Mouse (Mus musculus): ENCODE measurements around the gene Stab1.

Gene Stab1

DNA sequence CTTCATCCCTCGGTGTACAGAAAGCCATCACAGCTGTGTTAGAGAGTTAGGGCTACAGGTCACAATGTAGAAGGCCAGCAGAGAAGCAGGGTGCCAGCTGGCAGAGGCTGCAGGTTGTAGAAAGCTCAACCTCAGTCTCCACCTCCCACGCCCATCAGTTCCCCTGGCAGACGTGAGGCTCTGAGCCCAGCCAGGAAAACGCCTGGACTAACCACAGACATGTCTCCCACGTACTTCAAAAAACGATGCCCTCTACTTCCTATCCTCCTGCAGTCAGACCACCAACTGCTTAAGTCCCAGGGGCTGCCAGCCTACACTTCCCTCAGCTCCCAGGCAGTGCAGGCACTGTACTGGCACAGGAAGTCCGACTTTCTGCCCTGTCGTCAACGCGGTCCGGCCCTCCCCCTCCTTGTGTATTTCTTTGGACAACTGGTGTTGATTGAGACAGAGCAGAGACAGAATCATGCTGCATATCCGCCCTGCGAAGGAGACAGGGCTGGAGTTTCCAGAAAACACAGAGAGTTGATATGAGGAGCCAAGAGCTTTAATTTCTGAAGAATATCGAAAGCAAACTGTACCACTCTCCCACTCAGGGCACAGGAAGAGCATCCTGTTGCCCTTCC lies 26.6 kb upstream of the Stab1 start:
- no peak for DNase-seq (ENCODE audit: low spot score in 2 of 2)

DNA sequence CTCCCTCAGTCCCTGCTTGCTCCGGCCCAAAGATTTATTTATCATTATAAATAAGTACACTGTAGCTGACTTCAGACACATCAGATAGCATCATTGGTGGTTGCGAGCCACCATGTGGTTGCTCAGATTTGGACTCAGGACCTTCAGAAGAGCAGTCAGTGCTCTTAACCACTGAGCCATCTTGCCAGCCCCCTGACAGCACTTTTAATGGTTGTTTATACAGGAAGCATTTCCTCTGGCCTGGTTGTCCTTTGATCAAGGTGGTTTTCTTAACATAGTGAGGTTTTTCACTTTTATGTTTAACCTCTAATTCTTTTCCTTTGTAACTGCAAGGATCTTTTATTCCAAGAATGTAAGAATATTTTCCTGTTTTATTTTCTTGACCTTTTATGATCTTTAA lies 26.0 kb upstream of the Stab1 start:
- DNase-seq (ENCODE audit: low spot score in 2 of 2): no peak

DNA sequence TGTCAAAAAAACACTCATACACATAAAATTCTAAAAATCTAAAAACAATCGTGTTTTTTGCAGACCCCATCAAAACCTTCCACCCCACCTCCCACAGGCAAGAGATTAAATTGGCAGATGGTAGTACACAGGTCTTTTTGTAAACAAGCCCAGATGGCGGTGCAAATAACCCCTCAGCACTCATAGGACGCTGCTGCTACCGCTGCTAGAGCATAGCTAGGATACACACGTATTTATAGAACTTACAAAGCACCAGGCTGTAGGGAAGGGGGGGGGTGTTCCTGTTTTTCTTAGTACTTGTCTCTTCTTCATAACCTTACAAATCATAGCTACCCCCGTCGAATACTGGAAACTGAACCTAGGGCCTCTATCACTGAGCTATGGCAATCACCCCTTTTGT lies 25.4 kb upstream of the Stab1 start:
- DNase-seq (ENCODE audit: low spot score in 2 of 2): no peak

DNA sequence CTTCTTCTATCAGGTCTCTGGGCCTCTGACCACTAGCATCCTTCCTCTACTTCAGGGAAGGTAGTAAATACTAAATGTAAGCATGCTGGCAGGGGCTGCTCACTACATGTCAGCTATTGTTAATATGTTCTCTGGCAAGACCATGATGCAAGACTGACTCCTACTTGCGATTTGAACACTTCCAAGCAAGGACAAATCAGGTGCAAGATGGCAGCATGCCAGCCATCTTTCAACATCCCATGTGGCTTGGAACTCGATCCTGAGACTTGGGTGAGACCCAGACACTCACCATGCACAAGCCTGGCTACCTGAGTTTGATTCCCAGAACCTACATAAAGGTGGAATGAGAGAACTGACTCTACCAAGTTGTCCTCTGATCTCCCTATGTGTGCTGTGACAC lies 23.5 kb upstream of the Stab1 start:
- DNase-seq (ENCODE audit: low spot score in 2 of 2): no peak

DNA sequence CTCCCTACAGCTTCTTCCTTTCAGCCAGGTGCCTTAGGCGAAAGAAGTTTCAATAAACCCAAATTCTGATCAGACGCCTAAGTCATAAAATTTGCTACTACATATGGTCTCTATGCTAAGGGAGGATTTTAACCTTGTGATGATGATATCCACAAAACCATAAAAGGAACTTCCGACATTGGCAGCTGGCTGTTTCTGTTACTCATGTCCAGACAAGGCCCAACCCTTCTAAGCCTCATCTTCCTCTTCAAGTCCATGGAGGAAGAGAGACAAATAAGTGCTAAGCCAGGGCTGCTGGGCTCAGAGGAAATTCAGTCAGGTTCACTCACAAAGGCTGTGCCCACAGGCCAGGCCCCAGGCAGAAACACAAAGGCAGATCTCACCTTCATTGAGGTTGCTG lies 20.9 kb upstream of the Stab1 start:
- DNase-seq (ENCODE audit: low spot score in 2 of 2): no peak

DNA sequence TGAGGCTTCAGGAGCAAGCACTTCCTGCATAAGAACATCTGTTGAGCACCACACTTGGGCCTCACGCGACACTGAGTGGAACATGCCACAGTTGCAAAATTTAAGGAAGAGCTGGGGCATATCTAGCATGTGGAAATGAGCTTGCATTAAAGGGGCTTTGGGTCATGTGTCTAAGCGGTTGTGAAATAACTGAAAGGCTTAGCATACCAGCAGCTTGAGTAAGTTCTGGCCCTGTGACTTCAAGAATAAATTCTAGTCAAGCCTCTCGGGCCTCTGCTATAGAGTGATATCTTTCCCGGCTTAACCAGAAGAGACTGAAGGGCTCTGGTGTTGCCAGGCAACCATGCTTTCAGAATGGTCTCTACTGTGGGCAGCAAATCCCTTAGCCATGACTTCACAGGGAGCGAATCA lies 20.3 kb upstream of the Stab1 start:
- no peak for DNase-seq (ENCODE audit: low spot score in 2 of 2)

DNA sequence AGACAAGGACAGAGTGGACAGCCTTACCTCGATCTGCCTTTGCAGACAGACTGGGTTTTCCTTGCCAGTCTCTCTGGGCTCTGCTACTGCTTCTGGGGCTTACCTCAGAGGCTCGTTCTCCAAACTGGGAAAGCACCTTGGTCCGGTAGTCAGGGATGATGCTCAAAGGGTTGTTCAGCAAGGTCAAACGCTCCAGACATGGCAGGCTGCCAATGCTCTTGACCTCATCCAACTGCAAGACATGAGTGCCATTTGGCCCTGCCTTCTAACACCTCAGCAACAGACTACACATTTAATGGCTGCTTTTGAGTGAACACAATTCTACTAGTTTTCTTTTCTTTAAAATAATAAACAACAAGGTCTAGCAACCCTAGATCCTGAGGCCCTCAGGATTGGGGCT lies 18.2 kb upstream of the Stab1 start:
- DNase-seq (ENCODE audit: low spot score in 2 of 2): no peak

DNA sequence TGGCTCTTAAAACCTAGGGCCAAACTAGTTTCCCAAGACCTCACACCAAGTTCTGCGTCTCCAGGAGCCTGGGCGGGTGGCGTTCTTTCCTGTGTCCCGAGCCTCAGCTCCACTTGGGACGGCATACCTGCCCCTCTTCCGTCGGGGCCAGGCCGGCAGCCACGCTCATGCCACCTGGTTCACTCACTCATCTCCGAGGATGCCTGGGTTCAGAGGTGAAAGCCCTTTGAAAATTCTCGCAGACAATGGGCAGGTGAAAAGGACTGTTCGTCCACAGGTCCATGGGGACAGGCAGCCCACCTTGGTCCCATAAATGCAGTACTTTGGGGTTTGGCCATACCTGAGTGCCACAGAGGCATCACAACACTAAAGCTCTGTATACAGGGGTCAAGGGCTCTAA lies 15.8 kb upstream of the Stab1 start:
- DNase-seq (ENCODE audit: low spot score in 2 of 2): no peak

DNA sequence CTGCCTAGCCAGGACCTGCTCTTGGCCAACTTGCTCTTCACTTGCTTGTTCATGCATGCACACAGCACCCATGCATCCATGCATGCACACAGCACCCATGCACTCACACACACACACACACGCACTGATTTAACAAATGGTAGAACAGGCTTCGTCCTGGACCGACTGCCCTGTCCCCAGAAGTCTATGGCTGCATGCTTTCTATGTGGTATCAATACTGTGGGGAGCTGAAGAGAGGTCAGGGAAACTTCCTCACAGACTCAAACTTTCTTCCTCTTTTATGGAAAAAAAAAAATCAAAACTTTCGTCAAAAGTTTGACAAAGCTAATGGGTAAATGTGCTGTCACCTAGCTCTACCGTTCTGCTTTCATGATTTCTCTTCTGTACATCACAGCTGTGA lies 15.1 kb upstream of the Stab1 start:
- DNase-seq (ENCODE audit: low spot score in 2 of 2): no peak

DNA sequence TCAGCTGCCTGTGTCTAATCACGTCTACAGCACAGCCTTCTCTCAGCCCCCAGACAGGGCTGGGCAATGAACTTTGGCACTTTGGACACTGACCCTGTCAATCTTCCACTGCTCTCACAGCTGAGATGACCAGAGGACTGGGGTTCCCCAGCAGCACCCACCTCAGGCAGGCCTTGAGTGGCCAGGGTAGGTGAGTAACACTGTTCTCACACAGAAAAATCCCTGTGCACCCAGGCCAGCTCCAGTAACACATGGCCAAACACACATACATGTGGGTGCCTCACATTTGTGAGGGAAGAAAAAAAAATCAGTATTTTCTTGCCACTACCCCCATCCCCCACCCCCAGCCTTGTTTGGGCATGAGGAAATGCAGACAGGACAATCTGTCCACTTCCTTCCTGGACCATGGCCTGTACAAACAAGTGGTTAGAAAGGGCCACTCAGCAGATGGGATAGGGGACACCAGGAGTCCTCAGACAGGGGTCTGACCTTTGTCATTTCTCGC lies 14.4 kb upstream of the Stab1 start:
- no peak for DNase-seq (ENCODE audit: low spot score in 2 of 2)

DNA sequence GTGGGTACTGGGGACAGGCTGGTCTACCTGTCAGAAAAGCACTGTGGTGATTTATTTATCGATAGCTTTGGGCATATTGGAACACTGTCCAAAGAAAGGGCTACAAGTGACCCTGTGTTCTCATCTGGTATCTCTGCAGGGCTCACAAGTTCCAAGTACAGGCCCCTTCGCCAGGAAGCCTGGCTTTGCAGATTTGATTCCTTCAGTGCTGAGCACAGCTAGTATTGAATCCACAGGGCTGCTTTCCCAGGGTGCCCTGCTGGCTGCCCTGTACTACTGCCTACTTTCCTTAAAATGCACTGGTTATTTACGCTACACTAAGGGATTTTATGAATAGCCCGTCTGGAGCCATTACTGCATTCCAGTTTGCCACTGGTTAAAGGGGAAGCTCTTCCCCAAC lies 13.1 kb upstream of the Stab1 start:
- no peak for DNase-seq (ENCODE audit: low spot score in 2 of 2)

DNA sequence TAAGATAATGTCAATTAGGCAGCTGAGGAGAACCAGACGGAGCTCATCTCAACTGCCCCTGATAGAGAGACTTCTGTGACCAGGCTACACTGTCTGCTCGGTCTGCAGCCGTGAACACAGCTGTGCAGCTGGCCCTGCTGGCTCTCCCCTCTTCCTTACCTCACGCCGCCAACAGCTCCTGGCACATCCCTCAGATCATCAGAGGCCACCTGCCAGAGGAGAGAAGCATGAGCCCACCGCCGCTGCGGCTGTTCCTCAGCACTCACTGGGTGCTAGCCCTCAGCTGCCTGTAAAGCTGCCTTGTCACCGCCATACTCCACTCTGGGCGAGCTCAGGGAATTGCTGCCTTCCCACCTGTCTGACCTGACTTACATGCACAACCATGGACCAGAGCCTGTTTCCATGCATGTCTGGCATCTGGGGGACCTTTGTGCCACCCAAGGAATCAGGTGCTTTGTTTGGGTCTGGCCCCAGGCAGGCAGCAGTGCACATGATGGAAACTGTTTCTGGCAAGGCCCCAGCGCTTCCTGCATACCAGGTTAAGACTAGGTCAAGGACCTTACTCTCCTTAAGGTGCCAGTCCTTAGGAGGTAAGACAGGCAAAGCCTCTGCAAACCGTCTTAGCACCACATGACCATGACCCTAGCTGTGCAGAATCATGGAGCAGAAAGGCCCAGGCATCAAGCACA lies 11.4 kb upstream of the Stab1 start:
- DNase-seq (ENCODE audit: low spot score in 2 of 2): no peak

DNA sequence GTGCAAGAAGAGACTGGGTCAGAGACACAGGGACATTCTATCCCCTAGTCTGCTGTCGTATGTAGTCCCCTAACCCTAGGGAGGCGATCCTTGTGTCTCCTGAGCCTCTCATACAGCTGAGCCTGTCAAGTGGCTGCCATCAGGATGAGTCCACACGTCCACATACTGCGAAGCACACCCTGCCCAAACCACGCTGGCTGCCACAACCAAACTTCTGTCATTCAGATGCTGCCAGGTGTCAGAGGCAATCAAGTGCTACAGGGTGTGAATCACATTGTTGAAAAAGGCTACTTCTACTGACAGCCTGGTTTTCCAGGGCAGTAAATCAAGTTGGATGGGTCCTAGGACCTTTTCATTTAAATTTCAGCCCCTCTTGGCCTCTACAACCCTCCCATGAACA lies 9.3 kb upstream of the Stab1 start:
- no peak for DNase-seq (ENCODE audit: low spot score in 2 of 2)

DNA sequence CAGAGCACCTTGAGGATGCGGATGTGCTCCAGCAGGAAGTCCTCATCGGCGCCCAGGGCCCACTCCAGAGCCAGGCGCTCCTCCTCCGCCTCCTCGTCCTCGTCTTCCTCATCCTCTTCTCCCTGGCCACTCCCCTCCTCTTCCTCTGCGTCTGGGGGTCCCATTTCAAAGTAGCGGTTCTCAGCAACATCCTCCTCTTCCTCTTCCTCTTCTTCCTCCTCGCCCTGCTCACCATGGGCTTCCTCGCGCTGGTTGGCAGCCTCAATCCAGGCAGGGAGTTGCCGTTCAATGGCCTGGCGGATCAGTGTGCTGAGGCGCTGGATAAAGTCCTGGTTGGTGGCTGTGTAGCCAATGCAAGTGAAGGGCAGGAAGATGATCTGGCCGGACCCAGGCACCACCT lies 8.8 kb upstream of the Stab1 start:
- no peak for DNase-seq (ENCODE audit: low spot score in 2 of 2)

DNA sequence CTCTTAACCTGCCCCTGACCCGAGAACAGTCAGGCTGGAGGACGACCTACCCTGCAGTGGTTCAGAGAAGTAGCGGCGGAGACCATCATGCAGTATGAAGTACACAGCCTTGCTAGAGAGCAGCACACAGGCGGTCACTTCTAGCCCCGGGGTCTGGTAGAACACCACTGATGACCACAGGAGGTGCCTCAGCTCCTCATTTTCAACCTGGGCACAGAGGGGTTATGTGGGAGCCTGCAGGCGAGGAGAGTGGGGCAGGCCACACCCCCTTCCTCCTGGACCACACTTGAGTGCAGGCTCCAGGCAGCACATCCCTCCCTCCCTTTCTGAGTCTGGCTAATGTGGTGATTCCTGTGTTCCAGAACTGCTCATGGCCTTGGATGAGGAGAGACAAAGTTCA lies 5.1 kb upstream of the Stab1 start:
- DNase-seq (ENCODE audit: low spot score in 2 of 2): no peak

DNA sequence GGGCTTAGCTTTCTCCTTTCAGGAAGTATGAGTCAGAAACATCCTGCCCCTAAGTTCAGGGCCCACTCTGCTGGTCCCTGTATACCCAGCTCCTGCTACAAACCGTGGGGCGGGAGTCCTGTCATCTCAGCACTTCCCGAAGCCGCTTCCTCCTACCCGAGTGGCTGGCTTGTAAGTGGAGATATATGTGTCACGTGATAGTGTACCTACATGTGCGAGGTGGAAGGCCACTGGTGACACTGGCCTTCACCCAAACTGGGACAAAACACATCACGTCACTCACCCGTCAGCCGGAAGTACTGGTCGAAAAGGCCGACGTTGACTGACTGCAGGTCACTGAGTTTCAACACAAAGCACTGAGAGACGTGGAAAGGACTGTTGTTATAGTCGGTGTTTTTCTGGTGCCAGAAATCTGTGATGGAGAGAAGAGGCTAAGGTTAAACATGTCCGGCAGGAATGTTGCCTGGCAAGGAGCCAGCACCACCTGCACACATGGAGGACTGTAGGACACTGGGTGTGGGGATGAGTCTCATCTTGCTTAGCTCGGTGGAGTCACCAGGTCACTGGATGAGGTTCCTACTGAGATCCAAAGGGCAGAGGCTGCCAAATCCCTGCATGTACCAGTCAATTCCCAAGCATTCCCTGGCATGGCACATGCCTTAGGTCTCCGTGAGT lies 4.5 kb upstream of the Stab1 start:
- no peak for DNase-seq (ENCODE audit: low spot score in 2 of 2)

DNA sequence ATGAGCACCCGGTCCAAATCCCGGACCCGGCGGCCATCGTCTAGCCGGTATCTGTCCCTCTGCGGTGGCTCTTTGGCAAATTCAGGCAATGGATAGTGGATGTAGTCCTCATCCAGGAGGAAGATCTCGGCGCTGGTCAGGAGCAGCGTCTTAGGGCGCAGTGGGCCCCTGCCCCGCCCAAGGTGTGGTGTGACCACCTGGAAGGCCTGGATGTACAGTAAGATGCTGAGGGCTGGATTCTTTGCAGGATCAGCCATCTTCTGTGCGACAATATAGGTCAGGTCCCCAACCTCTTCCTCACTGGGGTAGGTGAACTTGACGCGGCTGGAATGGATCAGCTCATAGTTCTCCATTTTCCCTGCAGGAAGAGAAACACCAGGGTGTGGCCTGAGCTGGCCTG lies 3.4 kb upstream of the Stab1 start:
- DNase-seq (ENCODE audit: low spot score in 2 of 2): no peak

DNA sequence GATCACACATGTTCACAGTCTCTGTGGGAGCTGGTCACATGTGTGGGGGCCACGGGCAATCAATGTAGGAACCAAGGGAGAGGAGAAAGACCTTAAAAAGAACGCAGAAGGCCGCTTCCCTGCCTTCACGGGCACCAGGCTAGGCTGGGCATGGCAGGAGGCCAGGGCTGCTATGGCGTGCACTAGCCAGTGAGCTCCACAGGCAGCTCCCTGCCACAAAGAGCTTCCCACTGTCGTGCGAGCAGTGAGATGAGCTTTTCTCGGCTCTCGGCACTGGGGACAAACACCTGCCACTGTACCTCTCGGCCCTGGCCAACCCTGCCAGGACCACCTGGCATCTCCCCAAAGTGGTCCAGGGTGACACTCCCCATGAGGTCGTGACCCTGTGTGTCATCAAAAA lies 2.9 kb upstream of the Stab1 start:
- no peak for DNase-seq (ENCODE audit: low spot score in 2 of 2)

DNA sequence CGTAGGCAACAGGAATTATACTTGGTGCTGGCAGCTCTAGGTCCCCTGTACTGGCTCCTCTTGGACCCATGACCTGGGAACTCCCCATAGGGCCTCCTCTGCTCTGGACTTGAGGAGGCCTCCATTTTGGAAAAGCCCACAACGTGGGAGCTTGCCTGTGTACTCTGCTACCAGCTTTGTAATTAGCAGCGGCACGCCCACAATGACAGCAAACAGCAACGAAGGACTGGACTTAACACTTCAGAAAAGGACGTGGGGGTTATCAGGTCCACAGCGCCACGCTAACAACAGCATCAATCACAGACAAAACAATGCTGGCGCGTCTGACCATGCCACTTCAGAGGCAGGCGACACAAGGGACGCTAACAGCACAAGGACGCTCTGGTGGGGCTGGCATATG lies 2.5 kb upstream of the Stab1 start:
- DNase-seq (ENCODE audit: low spot score in 2 of 2): no peak

DNA sequence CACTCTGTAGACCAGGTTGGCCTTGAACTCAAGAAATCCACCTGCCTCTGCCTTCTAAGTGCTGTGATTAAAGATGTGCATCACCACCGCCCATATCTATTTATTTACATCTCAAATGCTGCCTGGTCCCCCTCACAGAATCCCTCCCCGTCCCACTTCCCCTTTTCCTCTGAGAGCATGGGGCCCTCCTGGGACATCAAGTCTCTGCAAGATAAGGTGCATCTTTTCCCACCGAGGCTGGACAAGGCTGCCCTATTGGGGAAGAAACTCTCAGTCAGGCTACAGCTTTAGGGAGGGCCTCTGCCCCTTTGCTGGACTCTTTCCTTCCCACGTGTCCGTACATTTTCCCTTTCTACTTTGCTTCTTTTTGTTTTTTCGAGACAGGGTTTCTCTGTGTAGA lies 1.1 kb upstream of the Stab1 start:
- DNase-seq (ENCODE audit: low spot score in 2 of 2): no peak

DNA sequence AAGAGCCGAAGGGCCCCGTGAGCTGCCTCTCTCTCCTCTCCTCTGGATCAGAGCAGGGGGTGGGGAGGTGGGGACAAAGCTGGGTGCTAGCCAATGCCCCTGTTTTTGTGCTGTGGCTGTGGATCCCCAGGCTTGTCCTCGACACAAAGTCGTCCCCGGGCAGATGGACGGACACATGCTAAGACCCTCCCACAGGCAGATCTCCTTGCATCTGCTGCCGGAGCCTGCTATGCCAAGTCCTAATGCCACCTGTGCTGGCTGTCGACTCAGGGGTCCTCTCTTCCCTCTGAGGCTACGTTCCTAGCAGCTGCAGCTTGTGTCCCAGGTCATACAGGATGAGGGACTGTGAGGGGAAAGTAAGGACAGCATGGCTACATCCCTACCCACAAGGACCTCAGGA lies 1.6 kb downstream of the Stab1 start:
- DNase-seq (ENCODE audit: low spot score in 2 of 2): no peak

DNA sequence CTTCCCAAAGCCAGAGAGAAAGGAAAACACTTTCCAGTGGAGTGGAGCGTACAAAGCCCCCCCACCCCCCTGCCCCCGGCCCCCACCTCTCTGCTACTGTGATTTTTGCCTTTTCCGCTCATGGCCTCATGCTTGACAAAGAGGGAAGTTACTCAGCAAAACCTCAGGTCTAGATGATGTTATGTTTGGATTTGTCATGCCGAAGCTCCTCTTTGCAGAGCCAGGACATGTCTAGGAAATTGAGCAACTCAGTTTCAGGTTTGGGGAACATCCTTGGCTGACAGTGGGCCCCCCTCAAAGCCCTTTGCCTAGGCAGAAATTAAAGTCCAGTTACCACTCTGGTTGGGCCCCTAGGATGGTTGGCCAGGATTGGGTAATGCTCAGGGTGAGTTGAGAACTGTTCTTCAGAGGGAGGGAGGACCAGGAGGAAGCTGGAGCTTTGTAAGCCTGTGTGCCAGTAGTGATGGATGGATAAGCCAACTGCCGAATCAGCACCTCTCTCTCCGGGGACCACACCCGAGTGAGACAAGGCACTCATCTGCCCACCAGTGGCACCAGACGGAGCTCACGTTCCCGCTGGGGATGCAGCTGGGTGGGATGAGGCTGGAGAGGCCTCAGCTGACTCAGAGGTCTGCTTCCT lies 2.3 kb downstream of the Stab1 start:
- peak in 1 of 2 experiments; percentile 67 for DNase-seq (ENCODE audit: low spot score in 2 of 2)

DNA sequence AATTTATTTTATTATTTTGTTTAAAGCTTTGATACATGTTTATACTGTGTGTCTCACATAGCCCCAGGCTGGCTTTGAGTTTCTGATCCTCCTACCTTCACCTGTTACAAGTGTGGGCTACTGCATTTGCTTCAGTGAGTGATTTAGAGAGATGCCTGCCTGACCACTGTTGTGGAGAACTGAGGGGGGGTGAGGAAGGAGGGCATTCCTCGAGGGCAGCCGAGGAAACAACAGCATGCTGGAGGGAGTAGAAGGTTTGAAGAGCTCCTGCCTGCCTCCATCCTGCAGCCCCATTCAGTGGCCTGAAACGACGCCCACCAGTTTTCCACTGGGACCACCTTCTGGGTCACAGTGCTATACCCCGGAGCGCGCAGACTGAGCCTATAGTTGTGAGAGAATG lies 3.0 kb downstream of the Stab1 start:
- no peak for DNase-seq (ENCODE audit: low spot score in 2 of 2)

Data from spleen, postnatal 4 days (tissue).